Mouse (Mus musculus): Measurements from ENCODE around the gene Hprt. TPM values are rescaled to one million over a fixed set of nuclear protein-coding genes. Genes with fewer than 3 reads are reported as not detected.

Hprt gene
- polyA plus RNA-seq, 1 experiment from 2014 or later = 283 TPM

GRCm38 (mm10) chrX:53046911-53047310, 59.0 kb downstream of the Hprt start:
- Histone ChIP-seq H3K27me3 (replicated peaks) (no peaks in the 10 kb centered on the region), H3K36me3 (no peaks in the 10 kb centered on the region), H3K9ac (no peak overlapping the region), H3K4me2 (replicated peaks) (no peak overlapping the region), H3K4me1 (replicated peaks) (no peaks in the 10 kb centered on the region), H3K9me3 (no peaks in the 10 kb centered on the region), H3K4me3 (replicated peaks) (no peak overlapping the region), H3K27ac (no peak overlapping the region)
- ATAC-seq = no peak
- 33% methylated on average over 2 of the region's 2 CpGs for WGBS

- Histone ChIP-seq H3K27me3 (replicated peaks) (no peaks in the 10 kb centered on the region), H3K4me1 (replicated peaks) (0 out of 2 replicates have a peak, but pooled peaks cover 2% of the 10 kb centered on the region), H3K27ac (no peak overlapping the region), H3K4me2 (replicated peaks) (no peak overlapping the region), H3K9me3 (no peaks in the 10 kb centered on the region), H3K9ac (no peak overlapping the region), H3K36me3 (no peaks in the 10 kb centered on the region), H3K4me3 (replicated peaks) (no peak overlapping the region)
- ATAC-seq = no peak
- WGBS = 66% methylated on average over 4 of the region's 4 CpGs
These were observed 61.3 kb downstream of the Hprt start for GRCm38 (mm10) chrX:53049196-53049595.

- H3K4me2 ChIP-seq (replicated peaks) = peak overlapping the region; percentile 42
- H3K9ac ChIP-seq = no peak overlapping the region
- 27% methylated on average over 6 of the region's 9 CpGs for WGBS
- no peak for ATAC-seq
- no peaks in the 10 kb centered on the region for H3K27me3 ChIP-seq (replicated peaks)
- no peak overlapping the region for H3K4me3 ChIP-seq (replicated peaks)
- H3K36me3 ChIP-seq = no peaks in the 10 kb centered on the region
- no peaks in the 10 kb centered on the region for H3K9me3 ChIP-seq
- 0 out of 2 replicates have a peak, but pooled peaks cover 2% of the 10 kb centered on the region for H3K4me1 ChIP-seq (replicated peaks)
- no peak overlapping the region for H3K27ac ChIP-seq
These were observed 62.4 kb downstream of the Hprt start for GRCm38 (mm10) chrX:53050353-53050752.

- H3K9ac ChIP-seq = no peak overlapping the region
- peak; percentile 30 for ATAC-seq
- 0 out of 2 replicates have a peak, but pooled peaks cover 2% of the 10 kb centered on the region for H3K4me1 ChIP-seq (replicated peaks)
- no peak overlapping the region for H3K27ac ChIP-seq
- 21% methylated on average over 13 of the region's 13 CpGs for WGBS
- peak overlapping the region; percentile 22; the same call in 1 of the 2 replicates for H3K4me2 ChIP-seq (replicated peaks)
- H3K4me3 ChIP-seq (replicated peaks) = no peak overlapping the region
- H3K27me3 ChIP-seq (replicated peaks) = 0 out of 2 replicates have a peak, but pooled peaks cover 2% of the 10 kb centered on the region
- H3K36me3 ChIP-seq = no peaks in the 10 kb centered on the region
- H3K9me3 ChIP-seq = no peaks in the 10 kb centered on the region
These were observed 64.9 kb downstream of the Hprt start for GRCm38 (mm10) chrX:53052652-53053500.

GRCm38 (mm10) chrX:53053885-53054284, 65.9 kb downstream of the Hprt start:
- no peak overlapping the region for H3K4me3 ChIP-seq (replicated peaks)
- no peaks in the 10 kb centered on the region for H3K9me3 ChIP-seq
- H3K9ac ChIP-seq = no peak overlapping the region
- peak overlapping the region; percentile 28 for H3K4me2 ChIP-seq (replicated peaks)
- H3K27me3 ChIP-seq (replicated peaks) = 0 out of 2 replicates have a peak, but pooled peaks cover 2% of the 10 kb centered on the region
- H3K27ac ChIP-seq = no peak overlapping the region
- WGBS = 51% methylated on average over 5 of the region's 5 CpGs
- 0 out of 2 replicates have a peak, but pooled peaks cover 2% of the 10 kb centered on the region for H3K4me1 ChIP-seq (replicated peaks)
- no peaks in the 10 kb centered on the region for H3K36me3 ChIP-seq
- ATAC-seq = no peak

- H3K9ac ChIP-seq = no peak overlapping the region; the same call in 1 of the 2 replicates
These were observed 67.8 kb downstream of the Hprt start for GRCm38 (mm10) chrX:53055771-53056170.

GRCm38 (mm10) chrX:53056627-53057026, 68.7 kb downstream of the Hprt start:
- Histone ChIP-seq H3K36me3 (no peaks in the 10 kb centered on the region), H3K27ac (peak overlapping the region; percentile 91), H3K27me3 (replicated peaks) (0 out of 2 replicates have a peak, but pooled peaks cover 2% of the 10 kb centered on the region), H3K4me1 (replicated peaks) (0 out of 2 replicates have a peak, but pooled peaks cover 2% of the 10 kb centered on the region), H3K4me3 (replicated peaks) (peak overlapping the region; percentile 55), H3K4me2 (replicated peaks) (peak overlapping the region; percentile 62), H3K9ac (peak overlapping the region; percentile 60), H3K9me3 (no peaks in the 10 kb centered on the region)
- ATAC-seq = peak; percentile 51
- 9% methylated on average over 31 of the region's 33 CpGs for WGBS

More at GRCm38 (mm10) chrX:53055771-53056170, 67.8 kb downstream of the Hprt start:
- Histone ChIP-seq H3K27ac (no peak overlapping the region), H3K9me3 (no peaks in the 10 kb centered on the region), H3K4me2 (replicated peaks) (peak overlapping the region; percentile 62), H3K4me1 (replicated peaks) (0 out of 2 replicates have a peak, but pooled peaks cover 2% of the 10 kb centered on the region), H3K27me3 (replicated peaks) (0 out of 2 replicates have a peak, but pooled peaks cover 2% of the 10 kb centered on the region), H3K4me3 (replicated peaks) (peak overlapping the region; percentile 55), H3K36me3 (no peaks in the 10 kb centered on the region)
- no peak for ATAC-seq
- 16% methylated on average over 9 of the region's 9 CpGs for WGBS

- H3K36me3 ChIP-seq = no peaks in the 10 kb centered on the region
- H3K27ac ChIP-seq = peak overlapping the region; percentile 91
- peak; percentile 93 for ATAC-seq
- H3K9me3 ChIP-seq = no peaks in the 10 kb centered on the region
- peak overlapping the region; percentile 60 for H3K9ac ChIP-seq
- 16% methylated on average over 31 of the region's 42 CpGs for WGBS
- H3K4me2 ChIP-seq (replicated peaks) = peak overlapping the region; percentile 62
- H3K4me3 ChIP-seq (replicated peaks) = peak overlapping the region; percentile 55
- 0 out of 2 replicates have a peak, but pooled peaks cover 2% of the 10 kb centered on the region for H3K4me1 ChIP-seq (replicated peaks)
- H3K27me3 ChIP-seq (replicated peaks) = 0 out of 2 replicates have a peak, but pooled peaks cover 2% of the 10 kb centered on the region
These were observed 69.3 kb downstream of the Hprt start for GRCm38 (mm10) chrX:53057054-53057759.

GRCm38 (mm10) chrX:53057760-53058090, 69.8 kb downstream of the Hprt start:
- no peak for ATAC-seq
- Histone ChIP-seq H3K36me3 (no peaks in the 10 kb centered on the region), H3K9me3 (no peaks in the 10 kb centered on the region), H3K4me1 (replicated peaks) (0 out of 2 replicates have a peak, but pooled peaks cover 2% of the 10 kb centered on the region), H3K27me3 (replicated peaks) (0 out of 2 replicates have a peak, but pooled peaks cover 2% of the 10 kb centered on the region), H3K27ac (peak overlapping the region; percentile 73), H3K4me3 (replicated peaks) (peak overlapping the region; percentile 55), H3K4me2 (replicated peaks) (peak overlapping the region; percentile 62), H3K9ac (no peak overlapping the region)
- WGBS = 36% methylated on average over 6 of the region's 6 CpGs

GRCm38 (mm10) chrX:53058459-53059280, 70.7 kb downstream of the Hprt start:
- Histone ChIP-seq H3K4me3 (replicated peaks) (peak overlapping the region; percentile 19), H3K27ac (0 out of 2 replicates have a peak overlapping the region, but pooled peaks have one; percentile 27), H3K4me2 (replicated peaks) (peak overlapping the region; percentile 62), H3K9ac (no peak overlapping the region), H3K36me3 (no peaks in the 10 kb centered on the region), H3K27me3 (replicated peaks) (0 out of 2 replicates have a peak, but pooled peaks cover 2% of the 10 kb centered on the region), H3K4me1 (replicated peaks) (0 out of 2 replicates have a peak, but pooled peaks cover 2% of the 10 kb centered on the region), H3K9me3 (no peaks in the 10 kb centered on the region)
- no peak for ATAC-seq
- WGBS = 19% methylated on average over 33 of the region's 33 CpGs

- Histone ChIP-seq H3K27ac (no peak overlapping the region), H3K9ac (no peak overlapping the region), H3K4me2 (replicated peaks) (peak overlapping the region; percentile 62; the same call in 1 of the 2 replicates), H3K9me3 (no peaks in the 10 kb centered on the region), H3K4me1 (replicated peaks) (no peaks in the 10 kb centered on the region), H3K4me3 (replicated peaks) (no peak overlapping the region), H3K27me3 (replicated peaks) (0 out of 2 replicates have a peak, but pooled peaks cover 2% of the 10 kb centered on the region), H3K36me3 (no peaks in the 10 kb centered on the region)
- ATAC-seq = no peak
- WGBS = 33% methylated on average over 11 of the region's 11 CpGs
These were observed 71.6 kb downstream of the Hprt start for GRCm38 (mm10) chrX:53059426-53060007.
